Mouse (Mus musculus) spleen, adult 18-20 months (tissue): ENCODE measurements around the gene Wbp4.
A peak's percentile ranks its signal among the peaks of the same experiment; 100 is the strongest.
"Not testable (repeated sequence)": the region's sequence is repeated elsewhere in the genome, so short reads cannot be mapped to it uniquely, and the experiment has no call there.

Experiments
- DNase-seq, 2 experiments: peaks; one replicate each; pipeline ENCODE4 v3.0.0; 2022; ENCODE audit warnings: mixed read lengths in 2 of 2

The Wbp4 gene

GRCm38 (mm10) chr14:79506207-79506606, 24.9 kb upstream of the Wbp4 start:
- no peak for DNase-seq

DNA sequence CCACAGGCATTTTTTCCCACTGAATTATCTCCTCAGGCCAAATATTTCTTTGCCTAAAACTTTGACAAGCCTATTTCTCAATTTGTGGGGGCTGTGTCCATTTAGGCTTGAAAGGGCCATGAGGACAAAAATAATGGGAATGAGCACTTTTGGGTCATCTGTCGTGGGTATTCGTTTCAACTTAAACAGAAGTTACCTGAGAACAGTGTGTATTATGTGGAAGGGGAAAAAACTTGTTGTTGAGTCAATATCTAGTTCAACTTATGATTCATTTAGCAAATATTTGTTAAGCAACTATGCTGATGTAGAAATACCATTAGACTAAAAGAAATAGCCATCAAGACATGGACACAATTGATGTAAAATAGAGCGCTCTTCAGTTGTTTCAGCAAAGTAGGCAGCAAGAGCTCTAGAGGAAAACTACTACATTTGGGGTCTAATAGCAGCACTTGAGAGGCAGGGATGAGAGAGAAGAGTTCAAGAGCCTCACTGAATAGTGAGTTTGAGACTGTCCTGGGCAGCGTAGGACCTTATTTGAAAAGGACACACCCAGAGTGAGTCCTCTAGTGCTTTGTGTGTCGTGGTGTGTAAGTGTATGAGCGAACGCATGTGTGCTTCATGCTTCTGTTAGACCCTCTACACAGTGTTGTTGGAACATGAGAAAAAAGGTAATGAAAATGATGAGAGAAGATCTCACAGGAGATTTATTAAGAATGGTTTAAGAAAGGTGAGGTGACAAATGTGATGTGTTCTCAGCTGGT, 23.1 kb upstream of the Wbp4 start:
- no peak for DNase-seq

DNA sequence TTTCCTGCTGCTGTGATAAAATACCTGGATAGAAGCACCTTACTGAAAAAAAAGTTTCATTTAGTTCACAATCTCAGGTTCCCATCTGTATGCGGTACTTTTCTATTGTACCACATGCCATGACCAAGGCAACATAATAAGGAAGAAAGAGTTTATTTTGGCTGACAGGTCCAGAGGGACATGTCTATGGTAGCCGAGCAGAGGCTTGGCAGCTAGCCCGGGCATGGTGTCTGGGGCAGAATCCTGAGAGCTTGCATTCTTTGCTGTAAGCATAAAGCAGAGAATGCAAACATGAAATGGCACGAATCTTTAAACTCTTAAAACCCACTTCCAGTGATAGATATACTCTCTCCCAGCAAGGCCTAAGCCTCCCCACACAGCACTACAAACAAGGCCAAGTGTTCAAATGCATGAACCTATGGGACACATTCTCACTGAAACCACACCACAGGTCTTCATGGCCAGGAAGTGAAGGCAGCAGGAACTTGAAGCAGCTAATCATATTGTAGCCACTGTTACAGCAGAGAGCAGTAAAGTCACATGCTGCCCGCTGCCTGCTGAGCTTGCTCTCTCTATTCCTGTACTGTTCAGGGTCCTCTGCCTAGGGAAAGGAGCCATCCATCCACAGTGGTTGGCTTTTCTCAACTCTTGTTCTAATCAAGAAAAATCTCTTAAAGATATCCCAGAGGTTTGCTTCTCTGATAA, 22.2 kb upstream of the Wbp4 start:
- DNase-seq: no peak

GRCm38 (mm10) chr14:79500756-79501155, 19.4 kb upstream of the Wbp4 start:
- no peak for DNase-seq

GRCm38 (mm10) chr14:79499326-79499725, 18.0 kb upstream of the Wbp4 start:
- DNase-seq: no peak

DNA sequence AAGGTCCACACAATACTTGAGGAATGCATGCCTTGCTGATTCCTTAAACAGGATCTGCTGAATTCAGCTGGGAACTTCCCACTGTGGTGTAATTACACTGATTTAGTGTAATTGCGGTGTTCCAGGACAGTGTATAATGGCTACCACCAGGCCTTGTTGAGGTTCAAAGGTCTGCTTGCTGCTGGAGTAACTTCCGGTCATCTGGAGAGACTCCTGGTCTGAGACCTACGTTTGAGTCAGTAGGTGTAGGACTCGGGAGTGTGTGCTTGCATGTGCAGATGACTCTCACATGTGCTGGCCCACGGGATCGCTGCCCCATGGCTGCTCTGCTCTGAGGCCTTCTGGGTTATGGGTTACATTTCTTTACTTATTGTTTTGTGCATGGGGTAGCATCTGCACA, 13.0 kb upstream of the Wbp4 start:
- no peak for DNase-seq

DNA sequence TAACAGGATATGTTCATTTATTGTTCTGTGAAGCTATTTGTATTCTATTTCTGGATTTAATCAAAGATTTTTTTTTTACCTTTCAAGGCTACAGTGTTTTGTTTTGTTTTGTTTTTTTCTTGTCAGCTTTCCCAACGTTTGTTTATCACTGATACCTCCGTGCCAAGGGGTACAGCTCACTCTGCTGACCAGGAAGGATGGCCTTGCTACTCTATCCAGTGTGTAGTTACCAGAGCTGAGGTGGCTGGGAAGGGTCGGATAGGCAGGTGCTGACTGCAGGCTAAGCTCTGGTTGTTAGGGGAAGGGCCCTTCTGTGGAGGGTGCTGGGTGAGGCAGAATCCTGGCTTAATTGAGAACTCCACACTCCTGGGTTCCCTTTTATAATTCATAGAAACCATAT, 8.9 kb upstream of the Wbp4 start:
- no peak for DNase-seq

GRCm38 (mm10) chr14:79489150-79489549, 7.8 kb upstream of the Wbp4 start:
- DNase-seq: no peak

DNA sequence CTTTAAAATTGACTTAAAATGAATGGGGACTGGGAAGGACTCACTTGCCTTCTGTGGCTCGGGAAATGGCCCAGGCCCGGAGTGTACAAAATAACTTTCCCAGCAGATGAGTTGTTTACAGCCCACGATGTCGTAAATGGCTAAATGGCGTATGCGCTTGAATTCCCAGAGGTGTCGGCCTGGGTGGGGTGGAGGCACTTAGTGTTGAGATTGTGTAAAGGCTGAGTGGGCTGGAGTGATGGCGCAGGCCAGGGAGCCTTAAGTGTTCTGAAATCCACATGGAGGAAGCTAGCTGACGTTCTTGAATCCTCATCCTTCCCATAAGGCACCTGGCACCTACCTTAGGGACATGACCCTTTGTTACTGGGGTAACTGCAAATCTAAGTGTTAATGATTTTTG, 7.2 kb upstream of the Wbp4 start:
- DNase-seq: no peak

GRCm38 (mm10) chr14:79486993-79487731, 5.8 kb upstream of the Wbp4 start:
- DNase-seq: peak in 1 of 2 experiments; percentile 21

GRCm38 (mm10) chr14:79486617-79486992, 5.3 kb upstream of the Wbp4 start:
- DNase-seq: no peak

DNA sequence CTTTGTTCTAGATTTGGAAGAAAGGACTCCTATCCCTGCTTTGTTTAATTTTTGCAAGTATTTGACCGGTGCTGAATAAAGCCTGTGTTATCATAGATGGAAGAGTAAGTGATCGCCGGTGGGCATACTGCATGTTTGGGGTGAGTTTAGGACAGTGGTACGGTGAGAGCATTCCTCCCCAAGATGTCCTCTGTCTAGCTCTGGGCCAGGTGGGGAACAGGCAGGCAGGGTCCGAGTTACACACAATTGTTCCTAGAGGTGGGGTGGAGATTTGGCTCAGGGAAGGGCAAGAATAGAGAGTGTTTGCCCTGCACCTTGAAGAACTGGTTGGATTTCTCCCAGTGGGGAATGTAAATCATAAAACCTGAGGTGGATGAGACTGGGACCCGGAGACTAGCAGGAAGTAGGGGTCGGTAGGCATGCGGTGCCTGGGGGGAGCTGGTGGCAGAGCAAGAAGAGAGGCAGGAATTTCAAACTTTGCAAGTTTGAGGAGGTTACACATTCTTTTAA, 2.3 kb upstream of the Wbp4 start:
- DNase-seq: no peak

GRCm38 (mm10) chr14:79482747-79483355, 1.5 kb upstream of the Wbp4 start:
- DNase-seq: no peak

DNA sequence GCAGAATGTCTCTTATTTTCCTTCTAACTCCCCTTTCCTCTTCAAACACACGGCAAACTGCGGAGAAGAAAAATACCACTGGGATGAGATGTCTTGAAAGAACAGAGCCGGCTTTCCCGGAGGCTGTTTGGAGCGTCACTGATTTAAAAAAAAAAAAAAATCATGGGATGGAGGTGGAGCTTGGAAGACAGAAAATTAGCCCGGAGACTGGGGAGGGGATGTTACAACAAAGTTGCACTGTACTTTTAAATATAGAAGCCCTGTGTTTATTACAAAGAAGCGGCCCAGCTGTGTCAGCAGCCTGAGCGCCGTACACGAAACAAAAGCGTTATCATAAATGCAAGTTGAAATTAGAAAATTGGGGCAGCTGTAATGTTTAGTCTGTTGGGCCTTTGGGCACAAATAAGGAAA, 936 bp upstream of the Wbp4 start:
- no peak for DNase-seq

GRCm38 (mm10) chr14:79480624-79481338, 539 bp downstream of the Wbp4 start, which contains the start of gene Elf1:
Gene Elf1, plus strand, starts transcription at chr14:79481194.
- peak; percentile 92 to 97 for DNase-seq

DNA sequence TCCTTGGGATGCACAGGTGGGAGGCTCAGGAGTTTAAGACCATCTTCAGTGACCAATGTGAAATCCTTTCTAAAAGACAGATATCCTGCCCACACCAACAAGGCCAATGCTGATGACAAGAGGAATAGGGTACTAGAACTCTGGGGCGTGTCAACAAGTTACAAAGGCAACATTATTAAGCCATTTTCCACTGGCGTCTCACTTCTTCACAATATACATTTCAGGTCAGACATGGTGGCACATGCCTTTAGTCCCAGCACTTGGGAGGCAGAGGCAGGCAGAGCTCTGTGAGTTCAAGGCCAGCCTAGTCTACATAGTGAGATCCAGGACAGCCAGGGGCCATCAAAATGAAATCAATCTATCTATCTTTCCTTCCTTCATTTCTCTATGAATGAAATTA, 7.9 kb downstream of the Wbp4 start:
- no peak for DNase-seq

DNA sequence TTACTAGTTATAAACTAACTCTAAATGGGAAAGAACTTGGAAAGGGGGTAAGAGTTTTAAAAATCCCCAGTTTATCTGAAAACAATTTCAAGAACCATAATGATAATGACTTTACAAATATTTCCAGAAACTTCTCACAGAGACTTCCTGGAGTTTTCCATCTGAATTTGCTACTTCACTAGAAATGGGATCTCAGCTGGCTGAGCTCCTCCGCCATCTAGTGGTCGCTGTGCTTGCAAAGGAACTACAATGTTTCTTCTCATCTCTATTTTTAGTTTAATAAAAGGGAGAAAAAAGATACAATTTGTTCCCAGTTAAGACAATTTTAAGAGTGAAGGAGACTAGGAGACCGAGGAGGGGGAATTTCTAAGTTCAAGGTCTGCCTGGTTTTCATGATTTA, 13.7 kb downstream of the Wbp4 start:
- DNase-seq: peak in 1 of 2 experiments; percentile 63

DNA sequence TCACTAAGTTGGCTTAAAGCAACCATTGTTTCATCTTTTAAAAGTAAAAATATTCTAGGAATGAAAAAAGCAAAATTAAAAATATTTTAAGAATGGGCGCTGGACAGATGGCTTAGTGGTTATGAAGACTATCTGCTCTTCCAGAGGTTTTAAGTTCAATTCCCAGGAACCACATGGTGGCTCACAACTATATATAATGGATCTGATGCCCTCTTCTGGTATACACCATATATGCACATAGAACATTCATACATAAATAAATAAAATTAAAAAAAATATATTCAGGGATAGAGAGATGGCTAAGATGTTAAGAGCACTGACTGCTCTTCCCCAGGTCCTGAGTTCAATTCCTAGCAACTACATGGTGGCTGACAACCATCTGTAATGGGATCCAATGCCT, 15.7 kb downstream of the Wbp4 start:
- no peak for DNase-seq

- no peak for DNase-seq
Measured at GRCm38 (mm10) chr14:79460988-79461387, 20.3 kb downstream of the Wbp4 start.

GRCm38 (mm10) chr14:79460401-79460800, 20.9 kb downstream of the Wbp4 start:
- no peak for DNase-seq

- DNase-seq: not testable (repeated sequence)
Measured at GRCm38 (mm10) chr14:79452591-79452934, 28.8 kb downstream of the Wbp4 start.
